Mouse (Mus musculus) MEL (cell line): ENCODE data around the gene Mgat4c.

Experiments used
- CHD2 ChIP-seq: IDR thresholded peaks from 2 replicates; pipeline ENCODE4 v1.6.1; 2011; ENCODE audit warnings: low read length, improper control_type of control experiment
- CTCF ChIP-seq, 3 experiments: IDR thresholded peaks in 2 of 3; conservative IDR thresholded peaks in 1 of 3; 2 replicates each; pipeline ENCODE4 v1.5.1; 2011 to 2012; ENCODE audit warnings: low read length in 3 of 3, low read depth in 2 of 3, mild to moderate bottlenecking in 2 of 3, improper control_type of control experiment in 1 of 3, inconsistent platforms in 1 of 3, mixed read lengths in 1 of 3, moderate library complexity in 1 of 3; ENCODE audit not compliant: control insufficient read depth in 1 of 3, insufficient read depth in 1 of 3, poor library complexity in 1 of 3, severe bottlenecking in 1 of 3
- EP300 ChIP-seq, 2 experiments: IDR thresholded peaks; 2 replicates each; pipeline ENCODE4 v1.6.1; 2011; ENCODE audit warnings: improper control_type of control experiment in 2 of 2, low read length in 2 of 2, low read depth in 1 of 2, mild to moderate bottlenecking in 1 of 2
- ETS1 ChIP-seq: IDR thresholded peaks from 2 replicates; pipeline ENCODE4 v1.6.1; 2012; ENCODE audit warnings: low read depth, mild to moderate bottlenecking, inconsistent platforms, low read length, improper control_type of control experiment, moderate library complexity
- JUND ChIP-seq: IDR thresholded peaks from 2 replicates; pipeline ENCODE4 v1.6.1; 2011; ENCODE audit warnings: low read depth, mild to moderate bottlenecking, improper control_type of control experiment, low read length
- POLR2A ChIP-seq, 2 experiments: IDR thresholded peaks; 2 replicates each; pipeline ENCODE4 v1.6.1; 2011 to 2012; ENCODE audit warnings: low read length in 2 of 2, mild to moderate bottlenecking in 2 of 2, control low read depth in 1 of 2, improper control_type of control experiment in 1 of 2, low read depth in 1 of 2, moderate library complexity in 1 of 2; ENCODE audit not compliant: control insufficient read depth in 1 of 2, insufficient read depth in 1 of 2, poor library complexity in 1 of 2
- POLR2AphosphoS2 ChIP-seq: IDR thresholded peaks from 2 replicates; pipeline ENCODE4 v1.6.1; 2011; ENCODE audit warnings: low read length, improper control_type of control experiment
- RAD21 ChIP-seq: IDR thresholded peaks from 2 replicates; pipeline ENCODE4 v1.6.1; 2011; ENCODE audit warnings: mild to moderate bottlenecking, low read depth, low read length, improper control_type of control experiment
- ZKSCAN1 ChIP-seq: IDR thresholded peaks from 2 replicates; pipeline ENCODE4 v1.6.1; 2012; ENCODE audit warnings: low read depth, mild to moderate bottlenecking, inconsistent platforms, low read length, improper control_type of control experiment, moderate library complexity

- no peak for TF ChIP-seq CHD2
- no peak for TF ChIP-seq RAD21
- no peak for TF ChIP-seq JUND
- TF ChIP-seq ETS1 = no peak
- no peak for TF ChIP-seq POLR2AphosphoS2
- no peak for TF ChIP-seq ZKSCAN1
- no peak for TF ChIP-seq CTCF (IDR thresholded peaks at IDR 0.05 in 2 of 3, conservative IDR thresholded peaks at IDR 0.05 in 1 of 3; ENCODE audit: control insufficient read depth in 1 of 3, insufficient read depth in 1 of 3, low read depth in 2 of 3, low read length in 3 of 3, poor library complexity in 1 of 3, severe bottlenecking in 1 of 3)
- TF ChIP-seq POLR2A (IDR thresholded peaks at IDR 0.05; ENCODE audit: control insufficient read depth in 1 of 2, insufficient read depth in 1 of 2, low read depth in 1 of 2, low read length in 2 of 2, poor library complexity in 1 of 2) = no peak
- no peak for TF ChIP-seq EP300 (IDR thresholded peaks at IDR 0.05; ENCODE audit: low read depth in 1 of 2, low read length in 2 of 2)
These were observed 689.3 kb downstream of the Mgat4c start for GRCm38 (mm10) chr10:102370576-102370975.
